Mouse (Mus musculus) C2C12 (cell line): ENCODE results near the gene Pmepa1.

Source experiments
- CEBPB ChIP-seq: IDR thresholded peaks from one replicate; pipeline ENCODE4 v1.6.1; 2011; ENCODE audit warnings: low read depth, mild to moderate bottlenecking, control low read depth, moderate library complexity
- CTCF ChIP-seq: IDR thresholded peaks from one replicate; pipeline ENCODE4 v1.5.1; 2011; ENCODE audit not compliant: control insufficient read depth, insufficient read depth, insufficient read length
- FOSL1 ChIP-seq: IDR thresholded peaks from one replicate; pipeline ENCODE4 v1.8.0; 2011; ENCODE audit warnings: mild to moderate bottlenecking, low read length; ENCODE audit not compliant: poor library complexity, insufficient read depth, severe bottlenecking
- MAX ChIP-seq: IDR thresholded peaks from one replicate; pipeline ENCODE4 v1.6.1; 2011; ENCODE audit warnings: mild to moderate bottlenecking, control low read depth
- MYOD1 ChIP-seq: IDR thresholded peaks from one replicate; pipeline ENCODE4 v1.6.1; 2011; ENCODE audit warnings: low read depth; ENCODE audit not compliant: control insufficient read depth, insufficient read length
- MYOG ChIP-seq: IDR thresholded peaks from one replicate; pipeline ENCODE4 v1.6.1; 2011; ENCODE audit not compliant: control insufficient read depth, insufficient read length; ENCODE audit errors: extremely low read depth
- USF1 ChIP-seq: IDR thresholded peaks from one replicate; pipeline ENCODE4 v1.6.1; 2011; ENCODE audit warnings: low read depth, mild to moderate bottlenecking, control low read depth, moderate library complexity

GRCm38 (mm10) chr2:173212227-173212626, 64.1 kb downstream of the Pmepa1 start:
- TF ChIP-seq CTCF (no peak), USF1 (no peak), CEBPB (no peak), MAX (no peak), MYOG (no peak), MYOD1 (no peak), FOSL1 (no peak)
